Mouse (Mus musculus): ENCODE measurements at regions not wholly inside any gene's neighbourhood (a gene's known extent, or its start where the extent isn't known, plus 50 kb on each side); places are given as distances from the start of the nearest gene placed in this dataset.

- no peak for TF ChIP-seq RAD21 (IDR thresholded peaks at IDR 0.05; ENCODE audit: low read depth, low read length)
- TF ChIP-seq RCOR1 (IDR thresholded peaks at IDR 0.05; ENCODE audit: low read depth, low read length) = no peak
- no peak for TF ChIP-seq E2F4 (IDR thresholded peaks at IDR 0.05; ENCODE audit: borderline replicate concordance, low read depth, low read length)
- no peak for TF ChIP-seq POLR2A (IDR thresholded peaks at IDR 0.05; ENCODE audit: control insufficient read depth in 1 of 2, insufficient read depth in 1 of 2, low read depth in 1 of 2, low read length in 2 of 2, poor library complexity in 1 of 2)
- no peak for TF ChIP-seq EP300 (IDR thresholded peaks at IDR 0.05; ENCODE audit: low read depth in 1 of 2, low read length in 2 of 2)
- TF ChIP-seq USF1 (IDR thresholded peaks at IDR 0.05; ENCODE audit: low read depth, low read length) = no peak
- TF ChIP-seq MAZ (IDR thresholded peaks at IDR 0.05; ENCODE audit: low read depth, low read length) = no peak
- TF ChIP-seq CTCF (IDR thresholded peaks at IDR 0.05 in 2 of 3, conservative IDR thresholded peaks at IDR 0.05 in 1 of 3; ENCODE audit: control insufficient read depth in 1 of 3, insufficient read depth in 1 of 3, low read depth in 2 of 3, low read length in 3 of 3, poor library complexity in 1 of 3, severe bottlenecking in 1 of 3) = no peak
- TF ChIP-seq SIN3A (IDR thresholded peaks at IDR 0.05; ENCODE audit: low read length) = no peak
- no peak for TF ChIP-seq BHLHE40 (IDR thresholded peaks at IDR 0.05; ENCODE audit: borderline replicate concordance, low read depth, low read length)
- TF ChIP-seq USF2 (IDR thresholded peaks at IDR 0.05; ENCODE audit: borderline replicate concordance in 1 of 2, insufficient read depth in 1 of 2, low read depth in 1 of 2, low read length in 2 of 2) = no peak
- no peak for TF ChIP-seq HCFC1 (IDR thresholded peaks at IDR 0.05; ENCODE audit: low read depth, low read length)
- TF ChIP-seq ELF1 (IDR thresholded peaks at IDR 0.05; ENCODE audit: low read depth, low read length) = no peak
These were observed 175.5 kb upstream of the Msx2 start for GRCm38 (mm10) chr13:53648353-53648752.
